Mouse (Mus musculus): ENCODE data around the gene Baz2b.

Gene Baz2b

DNA sequence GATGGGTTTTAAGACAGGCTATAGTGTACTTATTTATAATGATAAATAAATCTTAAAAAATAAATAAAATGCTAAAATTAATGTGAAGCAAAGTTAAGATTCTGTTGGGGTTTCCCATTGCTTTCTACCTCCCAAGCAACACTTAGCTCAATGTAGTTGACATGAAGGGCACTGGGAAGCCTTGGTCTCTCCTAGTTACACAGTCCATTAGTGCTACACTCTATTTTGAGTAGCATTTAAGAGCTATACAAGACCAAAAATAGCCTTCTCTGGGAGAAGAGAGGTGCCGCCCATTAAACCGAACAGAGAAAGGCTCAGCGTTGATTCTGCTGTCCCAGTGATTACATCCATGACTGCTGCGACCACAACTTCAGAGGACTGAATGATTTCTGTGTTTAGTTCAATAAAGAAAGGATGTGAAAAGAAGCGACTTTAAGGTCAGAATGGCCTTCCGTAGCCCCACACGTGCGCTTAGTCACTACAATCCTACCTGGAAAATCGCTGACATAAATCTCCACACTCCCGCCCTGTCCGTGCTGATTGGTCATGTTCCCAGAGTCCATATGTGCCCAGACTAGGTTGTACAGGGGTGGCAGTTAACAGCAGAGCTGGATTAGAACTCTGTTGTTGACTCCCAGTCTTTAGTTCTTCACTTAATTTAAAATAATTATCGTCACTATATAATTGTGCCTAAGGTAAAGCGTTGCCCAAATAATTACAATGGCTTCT lies 257.2 kb downstream of the Baz2b start:
- WGBS, result 93% methylated on average over 13 of the region's 13 CpGs

DNA sequence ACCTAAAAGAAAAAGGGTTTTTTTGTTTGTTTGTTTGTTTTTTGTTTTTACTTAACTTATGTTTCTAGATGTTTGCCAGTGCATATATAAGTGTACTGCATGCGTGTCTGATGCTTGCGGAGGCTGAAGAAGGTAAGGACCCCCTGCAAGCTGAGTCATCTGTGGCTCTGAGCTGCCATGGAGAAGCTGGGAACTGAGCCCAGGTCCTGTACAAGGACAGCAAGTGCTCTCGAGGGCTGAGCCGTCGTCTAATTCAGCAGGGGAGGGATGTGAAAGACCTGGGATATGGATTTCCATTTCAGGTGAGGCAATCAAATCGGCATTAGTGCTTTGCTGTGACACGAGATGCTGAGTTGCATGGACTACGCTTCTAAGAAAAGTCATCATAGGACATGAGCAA lies 257.9 kb downstream of the Baz2b start:
- WGBS, result 88% methylated on average over 8 of the region's 8 CpGs

DNA sequence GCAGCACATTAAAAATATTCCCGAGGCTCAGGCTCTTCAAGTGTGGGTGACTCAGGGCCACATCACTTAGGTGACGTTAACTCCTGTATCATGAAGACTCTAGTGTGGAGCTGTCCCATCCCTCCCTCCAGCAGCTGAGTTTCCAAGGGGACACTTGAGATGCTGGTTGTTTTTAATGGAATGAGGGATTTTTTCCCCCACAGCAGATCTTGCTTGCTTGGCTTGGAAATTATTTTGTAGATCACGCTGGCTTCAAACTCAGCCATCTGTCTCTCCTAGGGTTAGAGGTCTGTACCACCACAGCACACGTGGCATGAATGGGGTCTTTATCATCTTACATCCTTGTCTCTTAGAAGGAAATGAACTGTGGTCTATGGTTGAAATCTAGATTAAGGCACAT lies 258.5 kb downstream of the Baz2b start:
- WGBS, result 74% methylated on average over 4 of the region's 4 CpGs

DNA sequence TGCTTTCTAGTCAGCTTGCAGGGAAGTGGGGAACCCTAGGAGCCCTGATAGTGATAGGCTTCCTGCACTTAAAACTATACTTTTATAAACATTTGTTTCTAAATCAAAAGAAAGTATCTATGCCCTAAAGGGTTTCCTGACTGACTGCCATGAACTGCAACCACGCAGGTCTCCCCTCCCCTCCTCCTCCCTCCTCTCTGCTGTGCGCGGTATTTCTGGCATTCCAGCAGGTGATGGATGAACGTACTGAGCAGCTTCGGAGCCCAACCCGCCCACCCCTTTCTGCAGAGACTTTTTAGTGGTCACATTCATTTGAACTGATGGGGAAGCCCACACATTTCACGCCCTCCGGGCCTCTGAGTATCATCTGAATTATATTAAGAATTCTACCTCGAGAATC lies 273.3 kb downstream of the Baz2b start:
- 36% methylated on average over 9 of the region's 9 CpGs for WGBS

GRCm38 (mm10) chr2:59933129-59933528 lies 276.5 kb downstream of the Baz2b start:
- 67% methylated on average over 3 of the region's 3 CpGs for WGBS

- 94% methylated on average over 4 of the region's 4 CpGs for WGBS
Observed at GRCm38 (mm10) chr2:59932244-59932643, 277.4 kb downstream of the Baz2b start.

DNA sequence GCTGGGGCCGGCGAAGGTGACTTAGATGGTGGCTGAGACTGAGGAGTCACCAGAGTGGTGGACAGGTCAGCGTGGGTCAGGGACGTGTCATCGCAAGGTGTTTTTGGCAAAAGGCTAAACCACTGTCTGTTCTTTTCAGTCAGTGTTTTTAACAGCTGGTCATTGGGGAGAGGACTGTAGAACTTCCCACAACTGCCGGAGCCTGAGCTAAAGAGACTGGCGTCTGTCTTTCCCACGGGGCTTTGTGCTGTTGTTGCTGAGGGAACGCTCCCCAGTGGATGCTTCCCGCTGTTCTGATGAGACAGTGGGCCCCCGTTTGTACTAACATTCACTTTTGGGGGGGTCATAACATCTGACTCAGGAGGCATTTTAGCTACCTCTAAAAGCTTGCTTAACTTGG lies 296.0 kb downstream of the Baz2b start:
- WGBS, result 88% methylated on average over 11 of the region's 11 CpGs

DNA sequence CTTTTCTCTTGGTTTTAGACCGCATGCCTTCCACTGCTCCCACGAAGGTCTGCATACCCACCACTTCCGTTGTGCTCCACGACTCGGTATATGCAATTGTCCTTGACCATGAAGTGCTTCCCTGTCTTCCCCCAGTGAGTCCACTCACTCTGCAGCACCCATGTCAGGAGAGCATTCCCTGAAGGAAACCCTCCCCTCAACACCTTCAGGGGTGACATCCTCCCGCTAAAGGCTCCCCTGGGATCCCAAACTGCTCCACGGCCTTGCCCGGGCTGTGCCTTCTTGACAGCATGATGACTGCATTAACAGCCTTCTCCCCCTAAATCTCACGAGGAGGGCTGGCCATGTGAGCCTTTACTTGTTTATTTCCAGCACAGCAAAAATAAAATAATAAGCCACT lies 301.6 kb downstream of the Baz2b start:
- WGBS, result 94% methylated on average over 9 of the region's 9 CpGs

- 91% methylated on average over 7 of the region's 7 CpGs for WGBS
Observed at GRCm38 (mm10) chr2:59904007-59904406, 305.6 kb downstream of the Baz2b start.

GRCm38 (mm10) chr2:59898666-59899065 lies 311.0 kb downstream of the Baz2b start:
- 89% methylated on average over 4 of the region's 4 CpGs for WGBS

- 70% methylated on average over 5 of the region's 7 CpGs for WGBS
Observed at GRCm38 (mm10) chr2:59898105-59898504, 311.5 kb downstream of the Baz2b start.

- WGBS, result 55% methylated on average over 8 of the region's 8 CpGs
Observed at GRCm38 (mm10) chr2:59896837-59897236, 312.8 kb downstream of the Baz2b start.

DNA sequence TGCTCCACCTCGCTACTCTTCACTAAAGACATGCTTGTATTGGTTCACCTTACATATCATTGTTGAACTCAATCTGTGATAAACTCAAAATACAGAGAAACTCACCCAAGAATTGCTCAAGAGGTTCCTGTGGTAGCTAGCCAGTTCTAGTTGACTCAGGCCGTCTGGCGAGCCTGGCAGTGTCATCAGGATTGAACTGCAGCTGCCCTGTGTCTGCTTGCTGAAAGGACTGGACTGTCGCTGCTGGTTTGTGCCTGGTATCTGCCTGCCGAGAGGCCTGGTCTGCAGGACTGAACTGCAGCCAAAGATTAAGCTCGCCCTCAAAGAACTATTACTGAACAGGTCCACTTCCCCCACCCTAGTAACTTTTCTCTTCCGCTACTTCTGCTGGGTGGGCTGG lies 313.2 kb downstream of the Baz2b start:
- 68% methylated on average over 7 of the region's 7 CpGs for WGBS

- WGBS, result 87% methylated on average over 6 of the region's 6 CpGs
Observed at GRCm38 (mm10) chr2:59889699-59890098, 319.9 kb downstream of the Baz2b start.

GRCm38 (mm10) chr2:59882742-59883281 lies 326.8 kb downstream of the Baz2b start:
- WGBS, result 53% methylated on average over 8 of the region's 8 CpGs

DNA sequence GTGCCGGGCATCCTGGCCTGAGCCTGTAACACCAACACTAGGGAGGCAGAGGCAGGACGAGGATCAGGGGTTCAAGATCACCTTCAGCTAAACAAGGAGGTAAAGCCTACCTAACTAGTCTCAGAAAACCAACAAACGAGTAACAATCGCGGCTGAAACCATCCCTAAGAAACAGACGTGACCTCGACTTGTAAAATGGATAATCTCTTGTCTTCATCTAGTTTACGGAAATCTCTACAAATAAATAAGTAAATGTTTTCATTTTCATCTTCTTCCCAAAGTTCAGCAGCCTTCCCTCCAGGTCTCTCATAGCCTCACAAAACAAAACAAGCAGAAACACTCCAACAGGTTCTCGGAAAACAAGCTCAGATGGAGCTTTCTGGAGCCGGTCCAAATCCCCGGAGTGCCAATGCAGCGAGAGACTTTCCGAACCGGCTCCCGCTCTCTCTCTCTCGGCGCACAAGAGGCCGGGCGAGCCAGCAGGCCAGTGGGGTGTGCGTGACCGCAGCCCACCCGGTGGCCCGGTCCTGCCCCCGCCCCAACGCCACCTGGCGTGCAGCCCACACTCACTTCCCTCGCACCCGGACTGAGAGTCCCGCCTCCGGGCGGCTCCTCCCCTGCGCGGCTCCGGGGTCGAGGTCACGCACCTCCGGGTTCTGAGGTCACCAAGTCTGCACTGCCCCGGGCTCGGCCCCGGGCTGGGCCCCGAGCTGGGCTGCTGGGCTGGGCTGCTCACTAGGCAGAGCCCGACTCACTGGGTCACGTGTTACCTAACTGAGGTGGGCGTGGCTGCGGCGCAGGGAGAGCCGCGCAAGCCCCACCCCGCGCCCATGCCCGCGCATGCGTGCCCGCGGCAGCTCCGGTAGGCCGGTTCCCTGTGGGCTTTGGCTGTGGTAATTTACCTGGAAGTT lies 327.6 kb downstream of the Baz2b start, which contains the start of gene Wdsub1:
TSS of gene Wdsub1 (minus strand) at position 761 of the 911 bp plus-strand sequence.
- 2% methylated on average over 57 of the region's 57 CpGs for WGBS

- 65% methylated on average over 6 of the region's 6 CpGs for WGBS
Observed at GRCm38 (mm10) chr2:59881404-59881803, 328.2 kb downstream of the Baz2b start.

- WGBS, result 83% methylated on average over 19 of the region's 19 CpGs
Observed at GRCm38 (mm10) chr2:59878221-59878620, 331.4 kb downstream of the Baz2b start.

DNA sequence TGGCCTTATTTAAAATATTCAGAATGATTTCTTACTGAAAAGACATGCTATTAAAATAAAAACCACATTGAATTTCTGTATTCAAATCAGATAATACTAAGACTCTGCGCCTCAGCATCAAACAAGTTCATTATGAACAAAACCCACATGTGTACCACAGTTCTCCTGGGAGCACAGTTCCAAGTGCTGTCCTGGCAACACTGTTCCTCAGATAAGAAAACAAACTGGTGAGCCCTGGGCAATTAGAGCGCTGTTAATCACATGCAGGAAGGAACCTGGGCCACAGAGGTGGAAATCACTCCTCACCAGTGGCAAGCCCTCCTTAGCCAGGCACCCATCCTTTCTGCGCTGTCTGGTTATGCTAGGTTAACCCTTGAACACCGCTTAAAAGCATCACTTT lies 332.3 kb downstream of the Baz2b start:
- 90% methylated on average over 4 of the region's 4 CpGs for WGBS

GRCm38 (mm10) chr2:59876482-59876881 lies 333.2 kb downstream of the Baz2b start:
- WGBS, result 95% methylated on average over 15 of the region's 15 CpGs

GRCm38 (mm10) chr2:59870526-59870925 lies 339.1 kb downstream of the Baz2b start:
- WGBS, result 66% methylated on average over 6 of the region's 6 CpGs

DNA sequence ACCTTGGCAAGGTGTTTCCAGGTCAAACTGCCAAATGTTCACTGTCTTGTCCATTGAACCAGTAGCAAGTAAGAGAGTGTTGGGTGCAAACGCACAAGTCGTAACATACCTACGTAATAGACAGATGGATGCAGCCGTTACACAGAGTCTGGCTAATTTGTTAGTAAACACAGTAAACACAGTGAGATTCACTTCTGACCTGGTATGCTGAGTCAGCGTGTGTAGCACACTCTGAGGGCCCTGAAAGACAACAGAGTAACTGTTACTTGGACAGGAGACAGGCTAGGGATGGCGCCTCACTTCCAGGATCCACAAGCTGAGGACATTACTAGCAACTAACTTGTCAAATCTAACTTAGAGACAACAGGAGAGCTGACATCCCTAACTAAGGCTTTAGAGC lies 347.0 kb downstream of the Baz2b start:
- 96% methylated on average over 6 of the region's 6 CpGs for WGBS

DNA sequence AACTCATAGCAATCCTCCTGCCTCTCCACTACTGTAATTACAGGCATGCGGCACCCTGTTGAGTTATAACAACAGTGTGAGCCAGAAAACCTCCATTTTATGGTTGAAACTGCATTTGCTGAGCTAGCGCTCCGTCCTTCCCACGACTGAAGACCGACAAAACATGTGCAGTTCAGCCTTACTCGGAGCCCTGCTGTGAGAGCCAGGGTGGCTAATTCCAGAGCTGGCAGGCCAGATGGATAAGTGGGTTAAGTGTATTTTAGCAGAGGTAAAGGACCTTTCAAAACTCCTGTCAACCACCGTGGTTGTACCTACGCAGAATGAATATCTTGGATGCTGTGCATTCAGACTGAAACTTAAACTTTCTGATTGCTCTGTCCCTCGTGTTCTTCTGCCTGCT lies 355.3 kb downstream of the Baz2b start:
- 74% methylated on average over 9 of the region's 9 CpGs for WGBS

All from cerebral cortex, adult 2 months (tissue).